Mouse (Mus musculus) heart, postnatal 14 days (tissue): ENCODE measurements around the gene Kmt2e. TPM values are rescaled to one million over a fixed set of nuclear protein-coding genes. Genes with fewer than 3 reads are reported as not detected.
A peak's percentile ranks its signal among the peaks of the same experiment; 100 is the strongest.

ENCODE experiments used
- DNase-seq, 2 experiments: peaks; one replicate each; pipeline ENCODE4 v3.0.0; 2021 to 2022
- intact Hi-C: fragments of 180-260 bp; cut with DNase I; formaldehyde crosslinking; loops from one replicate; pipeline ENCODE4 v1.15.1; 2025
- long read RNA-seq, 2 experiments: library from polyadenylated mRNA; stranded (forward); transcript quantifications; one replicate each; pipeline ENCODE4 v2.0.0; 2021
- total RNA-seq, 2 experiments: library from RNA; stranded (reverse); gene quantifications; 2 replicates each; pipeline ENCODE4 v1.2.3; 2021

The Kmt2e gene
- 10 to 100 TPM; 54.3 to 56.7 TPM for total RNA-seq
- long read RNA-seq, experiment 1, partial matches to known transcripts: 16 of 19 reads
- long read RNA-seq, experiment 1, other reads (novel, unspliced or antisense): 3 of 19 reads
- long read RNA-seq, experiment 2, partial matches to known transcripts: 17 of 21 reads
- long read RNA-seq, experiment 2, other reads (novel, unspliced or antisense): 4 of 21 reads

GRCm38 (mm10) chr5:23433720-23434597 lies at the start of gene Kmt2e:
Gene Kmt2e (plus strand): TSS chr5:23434441.
- DNase-seq: peak; percentile 92 to 95
- intact Hi-C loops: no loop called here

DNA sequence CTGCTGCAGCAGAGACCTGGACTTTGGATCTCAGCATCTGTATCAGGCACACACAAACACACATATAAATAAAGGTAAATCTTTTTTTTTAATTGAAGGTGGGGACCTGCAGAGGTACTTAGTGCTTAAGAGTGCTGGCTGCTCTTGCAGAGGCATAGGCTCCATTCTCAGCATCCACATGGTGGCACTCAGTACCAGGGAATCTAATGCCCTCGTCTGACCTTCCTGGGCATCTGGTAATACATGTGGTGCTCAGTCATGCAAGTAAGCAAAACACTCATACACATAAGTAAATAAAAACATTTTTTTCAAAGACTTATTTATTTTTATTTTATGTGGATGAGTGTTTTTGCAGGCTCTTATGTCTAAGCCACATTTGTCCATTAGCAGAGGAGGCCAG lies 49.1 kb upstream of the Kmt2e start:
- intact Hi-C loops: loop anchor here (10.0 kb wide), 2 partner anchors 280 to 370 kb away; no protein-coding TSS in a partner anchor
- DNase-seq: peak in 1 of 2 experiments; percentile 37

- no peak for DNase-seq
- intact Hi-C loops: loop anchor here (10.0 kb wide), 2 partner anchors 279 to 369 kb away; no protein-coding TSS in a partner anchor
These were observed 48.5 kb upstream of the Kmt2e start for GRCm38 (mm10) chr5:23385763-23386217.

DNA sequence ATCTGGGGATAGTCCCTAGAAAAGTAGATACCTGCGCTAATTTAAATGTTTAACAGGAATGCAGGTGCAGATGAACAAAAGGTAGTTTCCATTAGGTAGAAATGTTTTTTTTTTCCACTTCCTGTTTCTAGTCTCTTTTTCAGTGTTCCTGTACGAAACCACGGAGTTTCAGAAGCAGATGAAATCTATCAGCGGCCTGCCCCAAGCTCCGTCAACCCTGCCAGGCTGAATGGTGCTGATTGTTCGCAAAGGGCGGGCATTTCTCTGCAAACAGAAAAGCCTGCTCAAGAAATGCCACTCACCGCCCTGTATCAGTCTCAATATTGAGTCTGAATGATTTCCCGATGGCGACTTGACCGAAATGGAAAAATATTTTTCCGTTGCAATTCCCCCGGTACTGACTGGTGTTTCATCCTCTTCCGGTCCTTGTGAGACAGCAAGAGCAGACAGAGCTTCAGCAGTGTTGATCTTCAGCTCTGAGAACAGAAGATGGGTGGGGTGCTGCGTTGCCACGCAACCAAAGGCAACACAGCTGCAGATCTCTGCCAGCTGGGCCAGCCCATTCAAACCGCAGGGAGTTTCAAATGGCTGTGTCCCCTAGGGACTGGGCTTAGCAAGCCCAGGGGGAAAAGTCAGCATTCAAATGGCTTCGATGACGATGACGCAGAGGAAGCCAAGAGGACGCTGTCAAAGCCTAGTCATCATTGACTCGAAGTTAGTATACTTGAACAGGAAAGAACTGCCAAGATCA lies 47.5 kb upstream of the Kmt2e start:
- intact Hi-C loops: loop anchor here (10.0 kb wide), 2 partner anchors 278 to 368 kb away; no protein-coding TSS in a partner anchor
- peak; percentile 88 to 90 for DNase-seq

DNA sequence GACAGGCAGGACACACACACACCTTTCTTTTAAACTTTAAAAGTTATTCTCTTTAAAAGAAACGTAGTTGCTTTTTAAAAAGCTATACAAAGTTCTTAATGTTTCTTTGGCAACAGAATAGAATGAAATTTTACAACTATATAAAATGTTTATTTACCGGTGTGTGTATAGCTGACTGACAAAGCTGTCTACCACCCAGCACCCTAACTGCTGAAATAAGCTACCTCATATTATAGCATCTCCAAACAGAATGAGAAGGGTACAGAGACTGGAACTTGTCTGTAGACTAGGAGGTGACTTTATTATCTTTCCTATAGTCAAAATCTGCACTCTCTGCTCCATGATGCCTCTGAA lies 47.0 kb upstream of the Kmt2e start:
- intact Hi-C loops: loop anchor here (10.0 kb wide), 2 partner anchors 278 to 368 kb away; no protein-coding TSS in a partner anchor
- DNase-seq: no peak

GRCm38 (mm10) chr5:23388091-23388490 lies 46.1 kb upstream of the Kmt2e start:
- DNase-seq: no peak
- intact Hi-C loops: loop anchor here (2.0 to 10.0 kb wide), 3 partner anchors 19 to 367 kb away; no protein-coding TSS in a partner anchor

GRCm38 (mm10) chr5:23389601-23390305 lies 44.5 kb upstream of the Kmt2e start:
- no peak for DNase-seq
- intact Hi-C loops: loop anchor here (2.0 to 10.0 kb wide), 3 partner anchors 17 to 365 kb away; no protein-coding TSS in a partner anchor

DNA sequence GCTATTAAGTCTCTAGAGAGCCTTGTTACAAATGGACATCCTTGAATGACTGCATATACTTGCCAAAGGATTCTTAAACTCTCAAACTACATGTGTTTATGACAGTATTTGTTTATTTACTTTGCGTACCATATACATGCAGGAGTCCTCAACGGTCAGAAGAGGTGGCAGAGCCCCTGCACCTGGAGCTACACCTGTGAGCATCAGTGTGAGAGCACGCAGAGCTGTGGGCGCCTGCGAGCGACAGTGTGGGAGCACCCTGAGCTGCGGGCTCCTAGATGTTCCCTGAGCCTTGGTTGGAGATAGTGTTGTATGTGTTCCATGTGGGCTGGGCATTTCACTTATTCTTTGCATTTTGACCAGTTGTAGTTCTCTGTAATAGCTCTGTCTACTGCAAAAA lies 42.5 kb upstream of the Kmt2e start:
- intact Hi-C loops: no loop called here

GRCm38 (mm10) chr5:23393870-23394269 lies 40.4 kb upstream of the Kmt2e start:
- intact Hi-C loops: no loop called here
- DNase-seq: no peak

More for the DNA sequence above, 42.5 kb upstream of the Kmt2e start:
- no peak for DNase-seq

DNA sequence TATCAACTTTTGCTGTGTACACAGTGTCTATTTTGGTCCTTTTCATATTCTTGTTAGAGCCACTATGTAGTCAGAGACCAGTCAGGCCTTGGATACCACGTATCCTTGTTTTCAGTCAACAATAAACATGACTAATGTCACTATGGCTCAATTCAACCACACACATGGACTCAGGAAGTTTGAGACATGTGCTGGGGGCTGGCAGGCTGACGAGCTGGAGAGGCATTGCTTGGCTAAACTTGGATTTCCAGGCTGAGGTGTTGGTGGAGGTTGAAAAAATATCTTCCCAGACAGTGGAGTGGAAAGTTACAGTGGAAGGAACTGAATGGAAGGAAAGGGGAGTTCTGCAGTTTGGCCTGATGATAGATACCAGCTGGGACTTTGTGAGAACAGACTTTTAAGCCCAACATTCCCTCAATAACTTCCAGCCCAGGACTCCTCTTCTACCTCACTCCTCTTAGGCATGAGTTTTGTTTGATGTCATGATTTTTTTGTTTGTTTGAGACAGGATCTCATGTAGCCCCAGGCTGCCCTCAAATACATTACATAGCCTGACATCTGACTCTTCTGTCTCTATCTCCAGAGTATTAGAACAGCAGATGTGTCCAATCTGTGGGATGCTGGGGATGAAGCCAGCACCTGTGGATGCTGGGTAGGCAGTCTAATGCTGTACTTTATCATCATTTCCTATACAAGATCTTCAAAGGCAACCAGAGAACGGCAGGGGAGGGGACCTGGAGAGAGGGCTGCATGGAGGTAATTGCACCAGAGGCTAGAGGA lies 39.7 kb upstream of the Kmt2e start:
- intact Hi-C loops: no loop called here
- DNase-seq: peak in 1 of 2 experiments; percentile 46

DNA sequence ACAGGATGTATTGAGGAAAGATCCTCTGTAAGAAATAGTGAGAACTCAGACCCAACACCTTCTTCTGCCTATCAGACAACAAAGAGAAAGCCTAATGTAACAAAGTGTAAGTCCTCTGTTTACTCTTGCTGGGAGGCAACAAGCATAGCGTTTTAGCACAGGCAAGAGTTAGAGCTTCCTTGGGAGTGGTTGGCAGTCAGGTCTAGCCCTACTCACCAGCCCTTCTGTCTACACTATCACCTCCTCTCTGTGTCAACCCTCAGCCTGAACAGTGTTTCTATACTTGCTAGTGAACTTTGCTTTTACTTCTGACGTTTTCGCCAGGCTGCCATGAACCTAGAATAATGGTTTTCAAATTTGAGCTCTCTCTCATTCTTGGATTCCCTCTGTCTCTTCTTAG lies 38.5 kb upstream of the Kmt2e start:
- intact Hi-C loops: no loop called here
- no peak for DNase-seq

- DNase-seq: no peak
- intact Hi-C loops: no loop called here
These were observed 37.5 kb upstream of the Kmt2e start for GRCm38 (mm10) chr5:23396756-23397155.

GRCm38 (mm10) chr5:23400156-23400555 lies 34.1 kb upstream of the Kmt2e start:
- DNase-seq: no peak
- intact Hi-C loops: no loop called here

DNA sequence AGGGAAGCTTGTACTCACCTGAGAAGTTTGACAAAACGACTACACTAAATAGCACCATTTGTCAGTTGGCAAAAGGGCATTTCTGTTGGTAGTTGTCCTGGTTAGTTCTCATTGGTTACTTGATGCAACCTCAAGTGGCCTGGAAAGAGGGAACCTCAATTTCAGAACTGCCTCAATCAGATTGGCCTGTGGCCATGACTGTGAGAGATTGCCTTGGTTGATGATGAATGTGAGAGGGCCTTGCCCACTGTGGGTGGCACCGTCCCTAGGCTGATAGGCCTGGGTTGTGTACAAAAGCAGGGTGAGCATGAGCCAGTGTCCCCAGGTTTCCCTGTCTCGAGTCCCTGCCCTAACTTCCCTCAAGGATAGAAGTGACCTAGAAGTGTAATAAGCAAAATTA lies 33.4 kb upstream of the Kmt2e start:
- DNase-seq: no peak
- intact Hi-C loops: no loop called here

- intact Hi-C loops: no loop called here
- no peak for DNase-seq
These were observed 32.9 kb upstream of the Kmt2e start for GRCm38 (mm10) chr5:23401368-23401767.

DNA sequence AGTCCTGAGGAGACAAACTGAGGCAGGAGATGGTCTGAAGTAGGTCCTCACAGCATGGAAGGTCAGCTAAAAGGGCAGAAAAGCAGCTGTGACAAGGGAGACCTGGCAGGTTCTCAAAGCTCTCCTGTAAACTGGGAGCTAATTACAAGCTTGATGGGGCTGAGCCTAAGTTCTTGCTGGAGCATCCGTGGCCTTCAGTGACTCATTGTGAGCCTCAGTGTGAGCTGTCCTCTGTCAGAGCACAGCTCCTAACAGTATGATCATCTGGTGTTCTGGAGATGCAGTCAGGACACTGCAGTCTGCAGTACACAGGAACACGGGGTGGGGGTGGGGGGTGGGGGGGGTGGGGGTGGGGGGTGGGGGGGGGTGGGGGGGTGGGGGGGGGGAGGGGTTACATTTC lies 32.2 kb upstream of the Kmt2e start:
- intact Hi-C loops: no loop called here
- no peak for DNase-seq

DNA sequence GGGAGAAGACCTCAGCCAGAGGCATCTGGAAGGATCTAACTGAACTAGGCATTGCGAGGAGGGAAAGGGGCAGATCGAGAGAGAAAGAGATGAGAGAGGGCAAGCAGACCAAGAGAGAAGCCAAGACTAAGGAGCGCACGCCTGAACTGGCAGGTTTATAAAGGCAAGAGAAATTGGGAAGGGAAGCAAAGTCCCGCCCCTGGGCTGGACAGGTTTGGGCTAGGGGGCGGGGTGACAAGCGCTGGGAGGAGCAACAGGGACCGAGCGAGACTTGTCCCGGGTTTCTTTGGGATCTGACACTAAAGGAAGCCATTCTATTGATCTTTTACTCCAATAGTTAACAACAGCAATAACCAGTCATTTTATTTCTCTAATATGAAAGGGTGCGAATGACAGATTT lies 31.1 kb upstream of the Kmt2e start:
- no peak for DNase-seq
- intact Hi-C loops: no loop called here

GRCm38 (mm10) chr5:23405666-23406404 lies 28.4 kb upstream of the Kmt2e start:
- no peak for DNase-seq
- intact Hi-C loops: loop anchor here (2.0 kb wide), 1 partner anchor 17 kb away; no protein-coding TSS in a partner anchor

DNA sequence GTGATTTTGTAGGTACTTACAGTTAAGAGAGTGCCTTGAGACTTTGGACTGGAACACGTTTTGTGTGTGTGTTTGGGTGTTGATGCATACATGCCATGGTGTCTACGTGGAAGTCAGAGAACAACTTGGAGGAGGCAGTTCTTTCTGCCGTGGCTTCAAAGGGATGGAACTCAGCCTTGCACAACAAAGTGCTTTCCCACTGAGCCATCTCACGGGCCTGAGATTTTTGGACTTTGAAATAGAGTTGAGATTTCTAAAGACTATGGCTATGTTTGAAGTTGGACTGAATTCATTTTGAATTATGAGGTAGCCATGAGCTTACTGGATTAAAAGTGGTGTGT lies 27.9 kb upstream of the Kmt2e start:
- no peak for DNase-seq
- intact Hi-C loops: loop anchor here (2.0 kb wide), 1 partner anchor 18 kb away; no protein-coding TSS in a partner anchor
